Mouse (Mus musculus) kidney, postnatal 0 days (tissue): ENCODE measurements around the gene Sirt2. TPM values are rescaled to one million over a fixed set of nuclear protein-coding genes. Genes with fewer than 3 reads are reported as not detected.

Source experiments
- ATAC-seq: fragments of 200-750 bp; cut with Nextera tagmentation; replicated peaks from 2 replicates; pipeline ENCODE4 v1.8.0; 2017; ENCODE audit warnings: low read depth, moderate number of reproducible peaks, moderate TSS enrichment, moderate library complexity; ENCODE audit not compliant: low FRiP score
- DNase-seq: peaks from one replicate; pipeline ENCODE4 v3.0.0-alpha.2; 2016; ENCODE audit warnings: low spot score
- H3K27ac ChIP-seq: fragments of 300-500 bp; sonication (generic); 2 replicates; pipeline ENCODE4 v1.5.1; 2014; ENCODE audit warnings: mild to moderate bottlenecking
- H3K27me3 ChIP-seq: fragments of 300-500 bp; sonication (generic); 2 replicates; pipeline ENCODE4 v1.6.1; 2014; ENCODE audit warnings: low read length, mixed read lengths; ENCODE audit not compliant: insufficient read depth
- H3K36me3 ChIP-seq: fragments of 300-500 bp; sonication (generic); 2 replicates; pipeline ENCODE4 v1.6.1; 2014; ENCODE audit warnings: low read length, mixed read lengths; ENCODE audit not compliant: insufficient read depth
- H3K4me1 ChIP-seq: fragments of 300-500 bp; sonication (generic); replicated peaks from 2 replicates; pipeline ENCODE4 v1.6.1; 2014; ENCODE audit warnings: antibody characterized with exemption, low read length, mixed read lengths; ENCODE audit not compliant: insufficient read depth
- H3K4me2 ChIP-seq: fragments of 300-500 bp; sonication (generic); 2 replicates; pipeline ENCODE4 v1.6.1; 2014; ENCODE audit warnings: mild to moderate bottlenecking, low read length, moderate library complexity, mixed read lengths
- H3K4me3 ChIP-seq: fragments of 300-500 bp; sonication (generic); replicated peaks from 2 replicates; pipeline ENCODE4 v1.5.1; 2014; ENCODE audit warnings: low read depth, low read length
- H3K9ac ChIP-seq: fragments of 300-500 bp; sonication (generic); 2 replicates; pipeline ENCODE4 v1.6.1; 2014; ENCODE audit warnings: low read depth, low read length
- H3K9me3 ChIP-seq: fragments of 300-500 bp; sonication (generic); replicated peaks from 2 replicates; pipeline ENCODE4 v1.6.1; 2016; ENCODE audit warnings: low read length, inconsistent platforms, mixed read lengths
- CTCF ChIP-seq: IDR thresholded peaks from 2 replicates; pipeline ENCODE4 v1.5.1; 2016; ENCODE audit warnings: antibody characterized with exemption, low read depth, mild to moderate bottlenecking, moderate library complexity
- WGBS: fragments of 180-500 bp; shearing (Covaris S2); extraction: QIAGEN DNeasy Blood & Tissue Kit; methylation state at CpG from one replicate; pipeline ENCODE4 v1.1.7; 2014; 5-methylcytosine and 5-hydroxymethylcytosine counted together
- polyA plus RNA-seq: library from polyadenylated mRNA; unstranded; fragments of >200 nt; fragmentation: Nextera tagmentation; extraction: Ambion mirVana; gene quantifications from 2 replicates; pipeline ENCODE4 v1.2.1, GENCODE M21; 2015

Gene Sirt2
- polyA plus RNA-seq, 1 experiment from 2014 or later, result 54.1 TPM

- Histone ChIP-seq H3K4me2 (no peak overlapping the region), H3K4me3 (no peak overlapping the region), H3K36me3 (peaks cover 35% of the 10 kb centered on the region), H3K27ac (peak overlapping the region; percentile 92), H3K4me1 (peaks cover 13% of the 10 kb centered on the region), H3K27me3 (no peaks in the 10 kb centered on the region), H3K9ac (no peak overlapping the region), H3K9me3 (no peaks in the 10 kb centered on the region)
- ATAC-seq, result no peak
- DNase-seq, result no peak
- WGBS, result 49% methylated on average over 2 of the region's 2 CpGs
- no peak for TF ChIP-seq CTCF
Measured at GRCm38 (mm10) chr7:28823932-28824331, 57.4 kb downstream of the Sirt2 start.

DNA sequence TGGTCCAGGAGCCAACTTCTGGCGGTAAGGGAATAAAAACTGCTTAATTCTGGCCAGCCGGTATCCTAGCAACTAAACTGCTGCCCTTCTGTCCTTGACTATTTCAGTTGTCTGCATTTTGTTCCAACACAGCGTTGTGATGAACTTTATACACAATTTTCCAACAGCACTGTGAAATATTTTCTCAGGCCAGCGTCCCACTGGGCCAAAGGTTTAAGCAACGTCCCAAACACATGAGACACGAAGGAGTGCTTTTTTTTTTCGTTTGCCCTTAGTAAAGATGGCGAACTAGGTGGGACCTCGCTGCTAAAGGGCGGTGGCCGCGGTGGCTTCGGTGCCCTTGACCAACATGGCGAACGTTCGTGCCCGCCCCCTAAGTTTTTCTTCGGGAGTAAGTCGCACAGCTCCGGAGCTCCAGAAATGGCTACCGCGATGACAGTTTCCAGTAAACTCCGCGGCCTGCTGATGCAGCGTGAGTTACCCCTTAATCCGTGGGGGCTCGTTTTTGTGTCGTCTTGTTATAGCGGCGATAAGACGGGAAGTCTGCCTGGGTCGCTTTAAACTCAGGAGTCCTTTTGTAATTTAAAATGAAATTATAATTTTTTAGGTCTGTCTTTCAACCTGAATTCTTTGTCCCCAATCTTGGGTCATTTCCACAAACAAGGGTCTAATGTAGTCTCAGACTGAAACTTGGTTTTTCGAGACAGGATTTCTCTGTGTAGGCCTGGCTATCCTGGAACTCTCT is 58.6 kb downstream of the Sirt2 start, which contains the start of gene Ech1:
Gene Ech1 (plus strand): TSS at position 277 of the 745 bp plus-strand sequence.
- Histone ChIP-seq H3K4me3 (peak within 1 kb of the TSS; percentile 39), H3K27ac (peak within 1 kb of the TSS; percentile 92), H3K4me1 (peaks cover 13% of the 10 kb centered on the region), H3K27me3 (no peaks in the 10 kb centered on the region), H3K9me3 (no peaks in the 10 kb centered on the region), H3K4me2 (peak within 1 kb of the TSS; percentile 55), H3K9ac (peak within 1 kb of the TSS; percentile 65), H3K36me3 (peaks cover 32% of the 10 kb centered on the region)
- peak; percentile 3; the same call in 1 of the 2 replicates for TF ChIP-seq CTCF
- 2% methylated on average over 33 of the region's 33 CpGs for WGBS
- ATAC-seq, result peak; percentile 80
- peak; percentile 97 for DNase-seq

- Histone ChIP-seq H3K9me3 (no peaks in the 10 kb centered on the region), H3K27ac (peak overlapping the region; percentile 92), H3K4me2 (peak overlapping the region; percentile 52), H3K27me3 (no peaks in the 10 kb centered on the region), H3K4me3 (peak overlapping the region; percentile 39), H3K4me1 (peaks cover 13% of the 10 kb centered on the region), H3K36me3 (peaks cover 29% of the 10 kb centered on the region), H3K9ac (peak overlapping the region; percentile 65)
- no peak for ATAC-seq
- WGBS, result 50% methylated on average over 11 of the region's 11 CpGs
- TF ChIP-seq CTCF, result peak; percentile 40; the same call in 1 of the 2 replicates
- DNase-seq, result peak; percentile 43
Measured at GRCm38 (mm10) chr7:28825686-28826401, 59.3 kb downstream of the Sirt2 start.

DNA sequence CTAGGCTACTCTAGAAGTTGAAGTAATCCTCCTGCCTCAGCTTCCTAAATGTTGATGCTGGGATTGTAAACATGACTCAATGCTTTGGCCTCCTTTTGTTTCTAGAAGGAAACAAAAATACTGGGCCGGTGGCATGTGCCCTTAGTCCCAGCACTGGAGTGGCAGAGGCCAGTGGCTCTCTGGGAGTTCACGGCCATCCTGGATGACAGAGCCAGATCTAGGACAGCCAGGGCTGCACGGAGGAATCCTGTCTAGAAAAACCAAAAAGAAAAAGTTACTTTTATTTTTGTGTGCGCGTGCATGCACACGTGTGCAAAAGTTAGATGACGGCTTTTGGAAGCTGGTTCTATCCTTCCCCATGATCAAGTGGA is 59.9 kb downstream of the Sirt2 start:
- Histone ChIP-seq H3K27me3 (no peaks in the 10 kb centered on the region), H3K27ac (peak overlapping the region; percentile 92; the same call in 1 of the 2 replicates), H3K9ac (no peak overlapping the region), H3K4me1 (peaks cover 13% of the 10 kb centered on the region), H3K36me3 (peaks cover 29% of the 10 kb centered on the region), H3K9me3 (no peaks in the 10 kb centered on the region), H3K4me2 (peak overlapping the region; percentile 52), H3K4me3 (0 out of 2 replicates have a peak overlapping the region, but pooled peaks have one; percentile 39)
- ATAC-seq (no peak), DNase-seq (no peak)
- 93% methylated on average over 7 of the region's 7 CpGs for WGBS
- TF ChIP-seq CTCF, result no peak

- Histone ChIP-seq H3K9me3 (no peaks in the 10 kb centered on the region), H3K4me1 (peaks cover 13% of the 10 kb centered on the region), H3K4me3 (no peak overlapping the region), H3K9ac (no peak overlapping the region), H3K27me3 (no peaks in the 10 kb centered on the region), H3K4me2 (no peak overlapping the region), H3K36me3 (peaks cover 25% of the 10 kb centered on the region), H3K27ac (no peak overlapping the region)
- ATAC-seq (no peak), DNase-seq (peak; percentile 57)
- WGBS, result 45% methylated on average over 3 of the region's 3 CpGs
- TF ChIP-seq CTCF, result no peak
Measured at GRCm38 (mm10) chr7:28827338-28827737, 60.8 kb downstream of the Sirt2 start.

DNA sequence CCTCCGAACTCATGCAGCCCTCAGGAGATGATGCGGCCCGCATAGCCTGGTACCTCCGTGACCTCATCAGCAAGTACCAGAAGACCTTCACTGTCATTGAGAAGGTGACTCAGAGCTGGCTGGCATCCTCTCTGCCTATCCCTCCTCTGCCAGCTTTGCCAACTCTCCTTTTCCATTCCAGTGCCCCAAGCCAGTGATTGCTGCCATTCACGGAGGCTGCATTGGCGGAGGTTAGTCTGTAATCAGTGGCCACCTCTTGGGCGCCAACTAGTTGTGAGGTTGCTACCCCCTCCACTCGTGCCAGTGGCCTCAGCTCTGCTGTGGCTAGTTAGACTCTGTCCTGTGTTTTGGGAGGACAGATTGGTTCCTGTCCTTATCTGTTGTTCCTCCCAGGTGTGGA is 63.3 kb downstream of the Sirt2 start:
- H3K4me2 ChIP-seq, result no peak overlapping the region
- H3K9me3 ChIP-seq, result no peaks in the 10 kb centered on the region
- peaks cover 8% of the 10 kb centered on the region; the same call in 1 of the 2 replicates for H3K4me1 ChIP-seq
- 94% methylated on average over 8 of the region's 8 CpGs for WGBS
- no peak for ATAC-seq
- peaks cover 21% of the 10 kb centered on the region for H3K36me3 ChIP-seq
- H3K27ac ChIP-seq, result no peak overlapping the region
- H3K9ac ChIP-seq, result no peak overlapping the region
- no peaks in the 10 kb centered on the region for H3K27me3 ChIP-seq
- no peak for DNase-seq
- no peak overlapping the region for H3K4me3 ChIP-seq
- TF ChIP-seq CTCF, result no peak
